ENCODE assay signal across 34 mouse cellular contexts in the genomic region with DNA sequence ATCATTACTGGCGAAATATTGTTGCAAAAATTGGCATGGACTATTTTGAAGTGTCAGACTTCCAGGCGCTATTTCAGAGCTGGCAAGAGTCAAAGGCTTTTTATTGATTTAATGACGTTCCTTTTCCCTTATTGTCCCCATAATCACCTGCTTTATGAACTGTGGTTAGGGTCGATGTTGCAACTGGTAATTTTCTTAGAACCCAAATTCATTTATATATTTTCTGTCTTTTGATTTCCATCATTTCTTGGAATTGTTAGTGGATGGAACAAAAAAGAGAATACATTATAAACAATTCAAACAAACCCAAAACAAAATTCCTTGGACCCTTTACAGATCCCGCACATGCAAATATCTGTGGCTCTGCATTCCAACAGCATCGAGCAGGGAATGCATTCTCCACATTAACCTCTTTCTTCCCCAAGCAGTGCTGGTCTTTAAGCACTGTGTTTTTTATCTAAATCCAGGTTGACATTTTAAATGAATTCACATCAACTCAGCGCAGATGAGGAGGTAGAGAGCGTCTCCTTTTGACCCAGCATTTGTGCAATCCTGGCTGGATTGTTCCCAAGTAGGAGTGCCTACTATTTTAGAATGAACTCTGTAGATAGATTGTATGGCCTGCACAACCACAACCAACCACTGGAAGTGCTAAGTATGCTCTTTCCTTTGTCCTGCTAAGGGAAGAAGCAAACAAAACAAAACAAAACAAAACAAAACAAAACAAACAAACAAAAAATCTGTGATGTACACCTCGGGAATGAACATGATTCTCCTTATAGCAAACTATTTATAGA. TPM values are rescaled to one million over a fixed set of nuclear protein-coding genes. Genes with fewer than 3 reads are reported as not detected.
DNase-seq lines count a peak whose midpoint lies in the region; ATAC-seq and TF ChIP-seq lines count a peak whose summit lies in the region.
"Had no signal": no experiment of that assay in that cellular context is flagged by ENCODE, and none has a peak within 500 bp of the region (broad histone marks: within the 10 kb centered on the region; RNA-seq: fewer than 3 reads in every experiment).

No protein-coding gene starts in this region.

- H3K4me2 ChIP-seq in heart, embryonic 11.5 days, result no peak overlapping the region
- no peak overlapping the region for H3K4me2 ChIP-seq in heart, postnatal 0 days (ENCODE audit: low read depth, low read length)
- H3K4me2 ChIP-seq: embryonic facial prominence, embryonic 13.5 days; forebrain, embryonic 15.5 days; hindbrain, embryonic 14.5 days; lung, embryonic 14.5 days; midbrain, embryonic 13.5 days; stomach, embryonic 15.5 days had no signal

- H3K9ac ChIP-seq in heart, embryonic 11.5 days (ENCODE audit: low read depth, low read length), result no peak overlapping the region
- H3K9ac ChIP-seq in heart, postnatal 0 days (replicated peaks; ENCODE audit: low read depth, low read length), result no peak overlapping the region
- H3K9ac ChIP-seq: embryonic facial prominence, embryonic 13.5 days; forebrain, embryonic 15.5 days; hindbrain, embryonic 14.5 days; liver, embryonic 14.5 days; lung, embryonic 14.5 days; midbrain, embryonic 13.5 days; stomach, embryonic 15.5 days had no signal

- H3K9me3 ChIP-seq in heart, embryonic 11.5 days (replicated peaks; ENCODE audit: control insufficient read depth, low read length), result no peaks in the 10 kb centered on the region
- no peaks in the 10 kb centered on the region for H3K9me3 ChIP-seq in heart, embryonic 10.5 days
- no peaks in the 10 kb centered on the region for H3K9me3 ChIP-seq in heart, postnatal 0 days (replicated peaks; ENCODE audit: control insufficient read depth, low read length)
- no peaks in the 10 kb centered on the region for H3K9me3 ChIP-seq in hindbrain, embryonic 10.5 days
- H3K9me3 ChIP-seq: embryonic facial prominence, embryonic 13.5 days; forebrain, embryonic 10.5 days; forebrain, embryonic 15.5 days; megakaryocyte, embryonic 14.5 days; midbrain, embryonic 13.5 days; stomach, embryonic 15.5 days had no signal

- 60% methylated on average over 9 of the region's 9 CpGs for WGBS in heart, embryonic 11.5 days (ENCODE audit: insufficient replicate concordance)
- WGBS in heart, embryonic 10.5 days, result 66% methylated on average over 9 of the region's 9 CpGs
- 37% methylated on average over 9 of the region's 9 CpGs for WGBS in heart, postnatal 0 days
- 77% methylated on average over 9 of the region's 9 CpGs for WGBS in hindbrain, embryonic 10.5 days

- 0 out of 2 replicates have a peak overlapping the region, but pooled peaks have one; percentile 22 for H3K27ac ChIP-seq in heart, embryonic 11.5 days (ENCODE audit: low read depth, low read length)
- H3K27ac ChIP-seq in heart, embryonic 10.5 days, result no peak overlapping the region
- H3K27ac ChIP-seq in heart, postnatal 0 days (ENCODE audit: low read depth), result peak overlapping the region; percentile 65
- H3K27ac ChIP-seq in hindbrain, embryonic 10.5 days, result no peak overlapping the region
- H3K27ac ChIP-seq: embryonic facial prominence, embryonic 13.5 days; forebrain, embryonic 10.5 days; forebrain, embryonic 15.5 days; gastrocnemius, adult 2 months; hindbrain, embryonic 14.5 days; liver, embryonic 14.5 days; midbrain, embryonic 13.5 days; stomach, embryonic 15.5 days had no signal

- no peak for TF ChIP-seq EP300 in heart, postnatal 0 days (IDR thresholded peaks at IDR 0.05; ENCODE audit: low read depth)

- DNase-seq in heart, embryonic 10.5 days (ENCODE audit: low spot score), result no peak
- DNase-seq in Muller cell, postnatal 12 days (ENCODE audit: inconsistent ontology term), result peak; percentile 43
- peak; percentile 15 for DNase-seq in adipocyte (ENCODE audit: low spot score)
- DNase-seq in heart, postnatal 0 days (ENCODE audit: low spot score), result peak; percentile 53
- no peak for DNase-seq in hindbrain, embryonic 10.5 days (ENCODE audit: low spot score)
- DNase-seq: adrenal gland, postnatal 14 days; B cell, adult 2 months; cerebellum, adult 11 months; cerebellum, adult 9-11 months; gastrocnemius, adult 2 months; gastrocnemius, postnatal 36 days; kidney, adult 9 months; kidney, postnatal 10 days; layer of hippocampus, adult 9-11 months; liver; lung, embryonic 14.5 days; retina, postnatal 1 day; right cerebral cortex, postnatal 25 days had no signal

- H3K27me3 ChIP-seq in heart, embryonic 11.5 days (ENCODE audit: control insufficient read depth, insufficient read depth, low read length), result no peaks in the 10 kb centered on the region
- H3K27me3 ChIP-seq in heart, embryonic 10.5 days (ENCODE audit: insufficient read depth, poor library complexity, severe bottlenecking), result peaks cover 11% of the 10 kb centered on the region; the same call in 1 of the 2 replicates
- no peaks in the 10 kb centered on the region for H3K27me3 ChIP-seq in heart, postnatal 0 days (ENCODE audit: control insufficient read depth, insufficient read depth, low read length)
- H3K27me3 ChIP-seq in hindbrain, embryonic 10.5 days (ENCODE audit: insufficient read depth, poor library complexity, severe bottlenecking), result peaks cover 47% of the 10 kb centered on the region

- TF ChIP-seq CTCF in heart, postnatal 0 days (IDR thresholded peaks at IDR 0.05; ENCODE audit: low read depth), result peak; percentile 34; the same call in 1 of the 2 replicates

- H3K4me3 ChIP-seq in heart, embryonic 11.5 days (ENCODE audit: low read depth, low read length), result no peak overlapping the region
- no peak overlapping the region for H3K4me3 ChIP-seq in heart, embryonic 10.5 days
- H3K4me3 ChIP-seq in heart, postnatal 0 days (ENCODE audit: low read depth, low read length), result no peak overlapping the region
- H3K4me3 ChIP-seq in hindbrain, embryonic 10.5 days, result no peak overlapping the region
- H3K4me3 ChIP-seq: embryonic facial prominence, embryonic 13.5 days; forebrain, embryonic 10.5 days; forebrain, embryonic 15.5 days; gastrocnemius, adult 2 months; megakaryocyte, embryonic 14.5 days; midbrain, embryonic 13.5 days; stomach, embryonic 15.5 days had no signal

- peaks cover 11% of the 10 kb centered on the region for H3K4me1 ChIP-seq in heart, embryonic 11.5 days (ENCODE audit: control insufficient read depth, insufficient read depth, low read length)
- peaks cover 25% of the 10 kb centered on the region for H3K4me1 ChIP-seq in heart, embryonic 10.5 days
- H3K4me1 ChIP-seq in heart, postnatal 0 days (ENCODE audit: control insufficient read depth, insufficient read depth), result peaks cover 21% of the 10 kb centered on the region
- H3K4me1 ChIP-seq in hindbrain, embryonic 10.5 days (replicated peaks), result peaks cover 10% of the 10 kb centered on the region; the same call in 1 of the 2 replicates

- ATAC-seq in heart, embryonic 11.5 days (replicated peaks; ENCODE audit: insufficient number of reproducible peaks, low FRiP score, low TSS enrichment), result no peak
- no peak for ATAC-seq in heart, postnatal 0 days (ENCODE audit: insufficient read depth, low read depth)
- ATAC-seq: activated CD4-positive, CD25-positive, alpha-beta regulatory T cell, adult 4 months; forebrain, embryonic 15.5 days; intestine, postnatal 0 days; midbrain, embryonic 13.5 days had no signal

- no peaks in the 10 kb centered on the region for H3K36me3 ChIP-seq in heart, embryonic 11.5 days (ENCODE audit: control insufficient read depth, insufficient read depth, low read length)
- no peaks in the 10 kb centered on the region for H3K36me3 ChIP-seq in heart, embryonic 10.5 days
- no peaks in the 10 kb centered on the region for H3K36me3 ChIP-seq in heart, postnatal 0 days (replicated peaks; ENCODE audit: control insufficient read depth, insufficient read depth, low read length)
- no peaks in the 10 kb centered on the region for H3K36me3 ChIP-seq in hindbrain, embryonic 10.5 days
- H3K36me3 ChIP-seq: embryonic facial prominence, embryonic 13.5 days; forebrain, embryonic 10.5 days; forebrain, embryonic 15.5 days; midbrain, embryonic 13.5 days; stomach, embryonic 15.5 days had no signal

RNA-seq across cellular contexts. Expression of gene Hand2, which starts 35.9 kb away (rescaled TPM):
- polyA plus RNA-seq in heart, embryonic 11.5 days (2014; fragmentation: Nextera tagmentation; extraction: Ambion mirVana), result 17.2 and 17.9 TPM in 2 replicates
- 10.3 and 16.7 TPM in 2 replicates for polyA plus RNA-seq in heart, embryonic 10.5 days (2016; fragmentation: Nextera tagmentation; extraction: Ambion mirVana)
- total RNA-seq in heart, postnatal 0 days (2014; rRNA removed; ENCODE audit: low replicate concordance), result 33.2 and 39.5 TPM in 2 replicates
- 9.9 and 11.7 TPM in 2 replicates for polyA plus RNA-seq in heart, postnatal 0 days (2015; fragmentation: Nextera tagmentation; extraction: Ambion mirVana)
- polyA plus RNA-seq in hindbrain, embryonic 10.5 days (2016; fragmentation: Nextera tagmentation; extraction: Ambion mirVana), result 0.20 TPM in 1 of 2 replicates, not detected in the other
- total RNA-seq: common myeloid progenitor, adult 5-6 weeks; gastrocnemius, postnatal 36 days; left cerebral cortex, adult 18-20 months; left cerebral cortex, postnatal 14 days; monocyte, adult 5-6 weeks had no signal
- polyA plus RNA-seq: activated CD4-positive, CD25-positive, alpha-beta regulatory T cell, adult 4 months; forebrain, embryonic 10.5 days; forebrain, embryonic 15.5 days; hindbrain, embryonic 14.5 days; midbrain, embryonic 13.5 days; neural tube, embryonic 14.5 days had no signal

Comparison
In these comparisons a context has a peak if more than half of its experiments do, and no peak if none do; other contexts are left out.
1. H3K27ac ChIP-seq: peak in heart, embryonic 11.5 days (single experiment) and heart, postnatal 0 days (single experiment); none in heart, embryonic 10.5 days (single experiment) and hindbrain, embryonic 10.5 days (single experiment).
2. DNase-seq: peak in Muller cell, postnatal 12 days (single experiment), adipocyte (single experiment) and heart, postnatal 0 days (single experiment); none in heart, embryonic 10.5 days (single experiment) and hindbrain, embryonic 10.5 days (single experiment).